Mouse (Mus musculus) G1E (cell line): ENCODE measurements around the gene Maml3. TPM values are rescaled to one million over a fixed set of nuclear protein-coding genes. Genes with fewer than 3 reads are reported as not detected.

Experiments
- ATAC-seq: 2 replicates; pipeline ENCODE4 v1.8.0; 2016; ENCODE audit warnings: mild to moderate bottlenecking; ENCODE audit not compliant: insufficient number of reproducible peaks, poor library complexity, low FRiP score, severe bottlenecking; ENCODE audit errors: extremely low read depth
- DNase-seq: peaks from one replicate; pipeline ENCODE4 v3.0.0; 2012; ENCODE audit warnings: low spot score
- H3K27me3 ChIP-seq: 2 replicates; pipeline ENCODE4 v1.6.1; 2012; ENCODE audit warnings: mild to moderate bottlenecking, low read length, inconsistent platforms; ENCODE audit not compliant: insufficient read depth
- H3K36me3 ChIP-seq: replicated peaks from 2 replicates; pipeline ENCODE3; 2012; ENCODE audit warnings: mild to moderate bottlenecking, inconsistent platforms
- H3K4me1 ChIP-seq: 2 replicates; pipeline ENCODE4 v1.6.1; 2012; ENCODE audit warnings: low read depth, low read length, inconsistent platforms, mixed read lengths; ENCODE audit not compliant: insufficient read depth
- H3K4me3 ChIP-seq: 2 replicates; pipeline ENCODE4 v1.5.1; 2012; ENCODE audit warnings: low read depth, mild to moderate bottlenecking, inconsistent platforms, low read length, moderate library complexity, mixed read lengths
- H3K9me3 ChIP-seq: replicated peaks from 2 replicates; pipeline ENCODE4 v1.6.1; 2012; ENCODE audit warnings: inconsistent platforms
- CTCF ChIP-seq: IDR thresholded peaks from 2 replicates; pipeline ENCODE4 v1.5.1; 2012; ENCODE audit warnings: low read depth, low read length, inconsistent platforms, mixed read lengths
- GATA1 ChIP-seq: IDR thresholded peaks from 2 replicates; pipeline ENCODE4 v1.6.1; 2012; ENCODE audit warnings: borderline replicate concordance, low read length, inconsistent platforms, mixed read lengths
- GATA2 ChIP-seq: IDR thresholded peaks from 2 replicates; pipeline ENCODE4 v1.6.1; 2012; ENCODE audit warnings: low read depth, low read length, inconsistent platforms, borderline replicate concordance
- POLR2AphosphoS5 ChIP-seq: IDR thresholded peaks from 2 replicates; pipeline ENCODE4 v1.6.1; 2012; ENCODE audit warnings: low read depth, low read length, inconsistent platforms; ENCODE audit not compliant: insufficient replicate concordance
- TAL1 ChIP-seq: conservative IDR thresholded peaks from 2 replicates; pipeline ENCODE4 v1.6.1; 2012; ENCODE audit warnings: low read depth, low read length, inconsistent platforms, mixed read lengths
- polyA plus RNA-seq: library from polyadenylated mRNA; stranded (reverse); fragments of >175 nt; gene quantifications from 2 replicates; pipeline ENCODE4 v1.2.3, GENCODE M21; 2012
- total RNA-seq, 2 experiments: library from RNA; stranded (forward) in 1 of 2; stranded (reverse) in 1 of 2; fragments of 200-1000 nt in 1 of 2; fragments of >200 nt in 1 of 2; fragmentation: Nextera tagmentation in 1 of 2; gene quantifications; 2 replicates each; pipeline ENCODE4 v1.2.3; 2014 to 2017

Gene Maml3
- total and polyA plus RNA-seq, 3 experiments: 0.01 to 0.49 TPM; not detected in 1

DNA sequence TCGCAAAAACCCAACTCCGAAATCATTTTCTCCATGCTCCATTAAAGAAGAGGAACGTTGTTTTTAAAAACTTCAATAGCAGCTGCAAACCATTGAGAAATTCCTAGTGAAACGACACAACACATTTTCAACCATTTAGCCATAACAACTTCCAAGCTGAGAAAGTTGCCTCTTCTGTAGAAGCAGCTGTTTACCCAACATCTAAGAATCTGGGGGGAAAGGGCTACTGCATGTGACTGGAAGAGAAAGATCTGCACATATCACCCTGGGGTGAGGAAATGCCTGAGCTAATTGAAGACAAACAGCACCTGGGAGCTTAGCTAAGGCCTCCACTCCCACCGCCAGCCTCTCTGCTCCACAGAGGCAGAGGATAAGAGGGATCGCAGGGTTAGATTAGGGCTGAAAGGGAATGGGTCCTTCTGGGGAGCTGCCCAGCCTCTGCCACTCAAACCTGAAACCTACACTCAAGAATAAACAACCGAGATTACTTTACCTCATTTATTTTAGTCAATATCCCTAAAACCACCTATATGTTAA, 13.5 kb downstream of the Maml3 start:
- Histone ChIP-seq H3K36me3 (no peaks in the 10 kb centered on the region), H3K27me3 (no peaks in the 10 kb centered on the region), H3K4me1 (no peaks in the 10 kb centered on the region), H3K4me3 (no peak overlapping the region), H3K9me3 (peaks cover 16% of the 10 kb centered on the region)
- TF ChIP-seq CTCF (no peak), GATA2 (no peak), POLR2AphosphoS5 (no peak), GATA1 (no peak), TAL1 (no peak)
- ATAC-seq (no peak), DNase-seq (no peak)

DNA sequence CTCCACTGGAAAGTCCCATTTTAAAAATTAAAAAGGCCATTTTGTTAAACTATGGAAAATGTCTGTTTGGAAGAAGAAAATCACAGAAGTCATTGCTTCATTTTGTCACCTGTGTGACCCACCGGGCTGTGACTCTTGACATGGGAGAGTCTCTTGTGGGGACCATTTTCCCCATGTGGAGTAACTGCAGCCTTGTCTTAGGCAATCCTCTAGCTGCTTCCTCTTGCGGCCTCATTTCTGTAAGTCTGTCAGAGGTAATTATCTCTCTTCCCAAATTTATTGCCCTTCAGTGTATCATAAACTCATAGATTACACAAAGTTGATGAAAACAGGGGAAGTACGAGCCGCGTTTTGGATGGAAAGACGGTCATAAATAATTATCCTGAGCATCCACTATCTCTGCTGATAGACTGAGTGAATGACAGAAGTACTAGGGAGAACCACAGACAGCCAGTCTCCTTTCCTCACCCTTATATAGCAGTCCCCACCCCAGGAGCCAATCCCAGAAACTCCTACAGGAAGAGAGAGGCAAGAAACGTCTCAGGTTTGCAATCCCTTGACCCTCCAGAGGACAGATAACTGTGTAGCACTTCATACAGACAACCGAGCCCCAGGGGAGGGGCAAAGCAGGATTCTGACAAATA, 14.5 kb downstream of the Maml3 start:
- DNase-seq (no peak), ATAC-seq (no peak)
- Histone ChIP-seq H3K27me3 (no peaks in the 10 kb centered on the region), H3K9me3 (peaks cover 9% of the 10 kb centered on the region), H3K4me3 (no peak overlapping the region), H3K4me1 (no peaks in the 10 kb centered on the region), H3K36me3 (no peaks in the 10 kb centered on the region)
- TF ChIP-seq POLR2AphosphoS5 (no peak), GATA1 (no peak), GATA2 (no peak), TAL1 (no peak), CTCF (no peak)

DNA sequence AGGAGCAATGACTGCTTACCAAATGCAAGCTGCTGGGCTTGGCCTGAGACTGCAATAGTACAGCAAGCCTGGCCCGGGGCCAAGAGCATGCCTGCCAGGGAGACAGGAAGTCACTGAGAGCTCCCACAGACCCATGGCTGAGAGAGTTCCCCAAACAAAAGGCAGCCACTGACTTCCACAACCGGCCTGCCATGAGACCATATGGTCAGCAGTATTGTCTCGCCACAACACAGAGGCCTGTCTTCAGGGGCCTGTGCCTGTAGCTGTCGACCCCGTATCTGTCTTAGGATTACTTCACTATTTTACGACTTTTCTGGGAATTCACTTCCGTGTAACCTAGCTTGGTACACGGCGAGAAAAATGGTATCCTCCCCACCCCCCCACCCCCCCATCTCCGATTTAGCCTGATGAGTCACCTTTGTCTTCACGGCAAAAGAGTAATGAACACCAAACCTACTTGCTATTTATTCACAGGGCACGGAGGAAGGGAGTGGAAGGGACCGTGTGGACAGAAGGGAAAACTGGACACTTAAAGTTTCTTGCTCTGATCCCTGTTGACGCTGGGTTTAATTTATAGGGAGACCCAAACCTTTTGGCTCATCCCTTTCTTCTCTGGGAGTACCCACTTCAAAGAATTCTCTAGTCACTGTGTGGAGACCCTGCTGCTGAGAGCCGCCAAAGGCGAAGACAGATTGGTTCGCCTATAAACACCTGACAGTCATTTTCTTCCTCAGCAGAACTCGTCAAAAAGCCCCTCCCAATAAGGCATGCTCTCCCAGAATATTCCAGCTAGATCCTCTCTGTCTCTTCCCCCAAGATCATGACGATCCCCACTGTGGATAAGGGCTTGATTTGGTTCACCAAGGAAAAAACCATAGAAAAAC, 16.2 kb downstream of the Maml3 start:
- no peak for ATAC-seq

DNA sequence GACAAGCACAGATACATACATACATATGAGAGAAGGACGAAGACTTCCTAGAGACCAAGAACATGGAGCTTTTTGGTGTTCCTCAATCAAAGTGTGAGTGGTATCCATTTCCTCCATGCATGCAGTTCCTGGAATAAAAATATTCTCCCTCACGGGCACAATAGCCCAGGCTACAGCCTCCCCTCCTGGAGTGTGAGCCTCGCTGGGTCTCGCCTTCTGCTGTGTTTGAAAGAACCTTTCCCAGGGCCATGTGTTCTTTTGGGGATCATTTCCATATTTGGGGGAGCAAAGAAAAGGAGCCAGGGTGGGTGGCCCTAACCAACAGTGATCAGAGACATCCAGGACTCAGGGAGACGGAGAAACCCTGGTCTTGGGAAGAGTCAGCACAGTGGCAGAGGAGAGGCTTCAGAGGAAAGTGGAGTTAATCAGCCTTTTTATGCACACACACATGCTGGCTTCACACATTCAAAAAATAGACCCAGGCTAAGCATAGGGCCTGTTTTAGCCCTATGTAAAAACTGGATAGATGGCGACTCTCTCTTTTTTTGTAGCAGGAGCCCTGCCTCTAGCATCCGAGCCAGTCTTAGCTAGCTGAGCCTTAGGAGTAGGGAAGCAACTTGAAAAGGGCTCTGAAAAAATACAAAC, 17.1 kb downstream of the Maml3 start:
- Histone ChIP-seq H3K27me3 (no peaks in the 10 kb centered on the region), H3K4me3 (no peak overlapping the region), H3K9me3 (peaks cover 5% of the 10 kb centered on the region; the same call in 1 of the 2 replicates), H3K36me3 (no peaks in the 10 kb centered on the region), H3K4me1 (no peaks in the 10 kb centered on the region)
- ATAC-seq (no peak), DNase-seq (no peak)
- TF ChIP-seq GATA2: no peak
- no peak for TF ChIP-seq CTCF
- TF ChIP-seq GATA1: no peak
- no peak for TF ChIP-seq POLR2AphosphoS5
- no peak for TF ChIP-seq TAL1

More for the DNA sequence above, 16.2 kb downstream of the Maml3 start:
- TF ChIP-seq TAL1 (no peak), POLR2AphosphoS5 (no peak), GATA2 (no peak), GATA1 (no peak), CTCF (no peak)
- Histone ChIP-seq H3K4me3 (no peak overlapping the region), H3K27me3 (no peaks in the 10 kb centered on the region), H3K4me1 (no peaks in the 10 kb centered on the region), H3K9me3 (peaks cover 7% of the 10 kb centered on the region), H3K36me3 (no peaks in the 10 kb centered on the region)
- no peak for DNase-seq

DNA sequence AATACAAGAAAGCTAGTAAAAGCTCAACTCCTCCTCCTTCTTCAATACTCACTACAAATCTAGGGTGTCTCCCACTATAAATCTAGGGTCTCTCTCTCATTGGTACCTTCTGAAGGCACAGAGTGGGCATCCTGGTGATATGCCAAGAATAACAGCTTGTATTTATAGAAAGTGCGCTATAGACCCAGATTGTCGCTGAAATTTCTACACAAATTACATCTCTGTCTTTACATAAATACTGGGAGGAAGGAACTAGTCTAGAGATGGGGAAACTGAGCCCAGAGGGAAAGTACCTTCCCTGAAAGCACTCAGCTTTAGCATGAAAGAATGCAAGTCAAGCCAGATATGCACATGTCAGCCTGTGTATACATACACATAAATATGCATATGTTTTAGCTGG, 26.1 kb downstream of the Maml3 start:
- no peaks in the 10 kb centered on the region for H3K4me1 ChIP-seq
- ATAC-seq: no peak

DNA sequence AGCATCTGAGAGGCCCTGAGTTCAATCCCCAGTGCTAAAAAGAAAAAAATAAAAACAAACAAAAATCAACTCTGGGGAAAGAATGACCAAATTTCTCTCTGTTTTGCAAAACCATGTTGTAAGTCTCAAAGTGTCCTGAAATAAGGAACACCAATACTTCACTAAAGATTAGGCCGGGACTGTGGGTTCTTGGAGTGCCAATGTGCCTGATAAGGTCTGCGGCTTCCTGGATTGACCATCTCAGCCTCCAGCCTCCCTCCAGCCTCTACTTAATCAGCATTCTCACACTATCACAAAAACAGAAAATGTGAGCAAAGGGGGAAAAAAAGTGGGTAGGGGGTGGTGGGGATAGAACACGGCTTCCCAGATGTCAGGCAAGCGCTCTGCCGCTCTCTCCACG, 30.9 kb downstream of the Maml3 start:
- DNase-seq (no peak), ATAC-seq (no peak)
- H3K27me3 ChIP-seq: peaks cover 5% of the 10 kb centered on the region
- no peak overlapping the region for H3K4me3 ChIP-seq
- no peak for TF ChIP-seq GATA2
- TF ChIP-seq POLR2AphosphoS5: no peak
- TF ChIP-seq TAL1: no peak
- TF ChIP-seq CTCF: no peak
- TF ChIP-seq GATA1: no peak
- H3K36me3 ChIP-seq: no peaks in the 10 kb centered on the region
- H3K9me3 ChIP-seq: no peaks in the 10 kb centered on the region
- H3K4me1 ChIP-seq: no peaks in the 10 kb centered on the region

More for the DNA sequence above, 26.1 kb downstream of the Maml3 start:
- Histone ChIP-seq H3K36me3 (no peaks in the 10 kb centered on the region), H3K9me3 (0 out of 2 replicates have a peak, but pooled peaks cover 5% of the 10 kb centered on the region), H3K4me3 (no peak overlapping the region), H3K27me3 (no peaks in the 10 kb centered on the region)
- DNase-seq: no peak
- TF ChIP-seq CTCF (no peak), GATA2 (no peak)
